Mouse (Mus musculus) hindbrain, embryonic 13.5 days (tissue): ENCODE data around the gene Ddx42. TPM values are rescaled to one million over a fixed set of nuclear protein-coding genes. Genes with fewer than 3 reads are reported as not detected.

Experiments used
- ATAC-seq: fragments of 200-750 bp; cut with Nextera tagmentation; 2 replicates; pipeline ENCODE4 v1.8.0; 2017; ENCODE audit warnings: moderate TSS enrichment; ENCODE audit not compliant: low FRiP score
- H3K27ac ChIP-seq: fragments of 300-500 bp; sonication (generic); 2 replicates; pipeline ENCODE4 v1.5.1; 2015; ENCODE audit warnings: inconsistent platforms, mild to moderate bottlenecking, moderate library complexity
- H3K27me3 ChIP-seq: fragments of 300-500 bp; sonication (generic); 2 replicates; pipeline ENCODE4 v1.6.1; 2015; ENCODE audit warnings: mild to moderate bottlenecking, inconsistent platforms
- H3K36me3 ChIP-seq: fragments of 300-500 bp; sonication (generic); 2 replicates; pipeline ENCODE4 v1.6.1; 2015; ENCODE audit warnings: mild to moderate bottlenecking, inconsistent platforms
- H3K4me1 ChIP-seq: fragments of 300-500 bp; sonication (generic); replicated peaks from 2 replicates; pipeline ENCODE4 v1.6.1; 2015; ENCODE audit warnings: inconsistent platforms
- H3K4me2 ChIP-seq: fragments of 300-500 bp; sonication (generic); 2 replicates; pipeline ENCODE4 v1.6.1; 2015; ENCODE audit warnings: inconsistent platforms, mild to moderate bottlenecking, moderate library complexity
- H3K4me3 ChIP-seq: fragments of 300-500 bp; sonication (generic); 2 replicates; pipeline ENCODE4 v1.5.1; 2015; ENCODE audit warnings: mild to moderate bottlenecking, inconsistent platforms
- H3K9ac ChIP-seq: fragments of 300-500 bp; sonication (generic); 2 replicates; pipeline ENCODE4 v1.6.1; 2015; ENCODE audit warnings: mild to moderate bottlenecking, inconsistent platforms
- H3K9me3 ChIP-seq: fragments of 300-500 bp; sonication (generic); 2 replicates; pipeline ENCODE4 v1.6.1; 2016; ENCODE audit warnings: inconsistent platforms
- WGBS: fragments of 180-500 bp; shearing (Covaris S2); methylation state at CpG from one replicate; pipeline ENCODE4 v1.1.7; 2015; 5-methylcytosine and 5-hydroxymethylcytosine counted together
- polyA plus RNA-seq: library from polyadenylated mRNA; unstranded; fragments of >200 nt; fragmentation: Nextera tagmentation; extraction: Ambion mirVana; gene quantifications from 2 replicates; pipeline ENCODE4 v1.2.1, GENCODE M21; 2015

Ddx42 gene
- polyA plus RNA-seq, 1 experiment from 2014 or later, result 92.0 TPM

DNA sequence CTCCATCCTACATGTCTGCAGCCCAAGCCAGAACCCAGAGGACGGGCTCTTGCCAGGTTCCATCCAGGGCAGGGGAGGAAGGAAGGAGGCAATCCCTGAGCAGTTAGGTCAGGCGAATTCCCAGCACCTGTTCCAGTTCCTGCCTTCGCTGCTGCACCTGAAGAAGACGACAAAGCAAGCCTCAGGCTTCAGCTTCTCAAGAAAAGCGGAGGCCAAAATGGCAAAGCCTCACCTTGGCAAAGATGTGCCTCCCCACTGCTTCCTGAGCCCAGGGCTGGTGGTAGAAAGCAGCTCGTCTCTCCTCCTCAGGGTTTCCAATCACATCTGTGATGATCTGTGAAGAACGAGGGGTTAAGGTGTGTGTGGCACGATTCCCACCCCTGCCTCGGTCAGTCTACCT is 47.2 kb downstream of the Ddx42 start:
- no peaks in the 10 kb centered on the region for H3K27me3 ChIP-seq
- ATAC-seq, result no peak
- H3K4me3 ChIP-seq, result no peak overlapping the region
- no peak overlapping the region for H3K4me2 ChIP-seq
- peaks cover 75% of the 10 kb centered on the region for H3K36me3 ChIP-seq
- H3K9ac ChIP-seq, result no peak overlapping the region
- H3K4me1 ChIP-seq, result peaks cover 24% of the 10 kb centered on the region
- H3K27ac ChIP-seq, result no peak overlapping the region
- WGBS, result 93% methylated on average over 9 of the region's 9 CpGs
- H3K9me3 ChIP-seq, result no peaks in the 10 kb centered on the region

GRCm38 (mm10) chr11:106264988-106265387 is 48.3 kb downstream of the Ddx42 start:
- WGBS, result 95% methylated on average over 15 of the region's 15 CpGs
- H3K4me1 ChIP-seq, result peaks cover 31% of the 10 kb centered on the region
- H3K27me3 ChIP-seq, result no peaks in the 10 kb centered on the region
- no peak overlapping the region for H3K9ac ChIP-seq
- H3K4me3 ChIP-seq, result no peak overlapping the region
- no peak overlapping the region for H3K4me2 ChIP-seq
- no peak for ATAC-seq
- H3K36me3 ChIP-seq, result peaks cover 69% of the 10 kb centered on the region
- no peaks in the 10 kb centered on the region for H3K9me3 ChIP-seq
- no peak overlapping the region for H3K27ac ChIP-seq

DNA sequence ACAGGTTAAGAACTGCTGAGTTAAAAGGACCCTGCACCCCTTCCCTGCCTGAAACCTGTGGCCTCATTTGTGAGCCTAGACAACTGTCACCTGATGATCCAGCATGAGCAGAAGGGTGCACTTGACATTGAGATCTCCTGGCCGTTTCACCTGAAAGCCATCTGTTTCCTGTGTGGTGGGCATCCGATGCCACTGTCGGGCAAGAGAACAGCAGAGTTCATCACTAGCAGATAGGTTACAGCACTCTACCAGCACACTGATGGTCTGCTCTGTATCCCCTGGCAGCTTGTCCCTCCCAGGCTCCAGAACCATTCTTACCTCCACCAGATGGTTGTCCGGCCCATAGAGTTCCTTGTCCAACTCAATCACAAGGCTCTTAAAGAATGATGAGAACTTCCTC is 48.8 kb downstream of the Ddx42 start:
- no peak overlapping the region for H3K9ac ChIP-seq
- peaks cover 36% of the 10 kb centered on the region for H3K4me1 ChIP-seq
- H3K36me3 ChIP-seq, result peaks cover 68% of the 10 kb centered on the region
- no peak overlapping the region for H3K27ac ChIP-seq
- 97% methylated on average over 4 of the region's 4 CpGs for WGBS
- no peak for ATAC-seq
- no peak overlapping the region for H3K4me3 ChIP-seq
- H3K27me3 ChIP-seq, result no peaks in the 10 kb centered on the region
- H3K4me2 ChIP-seq, result no peak overlapping the region
- no peaks in the 10 kb centered on the region for H3K9me3 ChIP-seq

DNA sequence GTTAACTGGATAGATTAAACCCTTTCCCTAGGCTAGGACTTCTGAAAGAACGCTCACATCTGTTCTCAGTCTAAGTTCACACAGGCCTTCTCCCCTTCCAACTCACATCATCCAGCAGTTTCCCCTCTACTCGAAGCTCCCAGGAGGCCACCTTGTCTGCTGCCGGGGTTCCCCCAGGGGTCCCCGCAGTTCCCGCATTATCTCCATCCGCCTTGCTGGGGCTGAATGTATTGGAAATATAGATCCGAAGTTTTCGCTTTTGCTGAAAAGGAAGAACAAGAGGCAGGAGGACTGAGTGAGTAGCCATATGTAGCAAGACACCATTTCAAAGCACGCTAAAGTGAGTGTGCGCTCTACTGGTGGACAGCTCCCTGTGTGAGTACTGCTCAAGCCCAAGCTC is 49.7 kb downstream of the Ddx42 start:
- 92% methylated on average over 10 of the region's 10 CpGs for WGBS

DNA sequence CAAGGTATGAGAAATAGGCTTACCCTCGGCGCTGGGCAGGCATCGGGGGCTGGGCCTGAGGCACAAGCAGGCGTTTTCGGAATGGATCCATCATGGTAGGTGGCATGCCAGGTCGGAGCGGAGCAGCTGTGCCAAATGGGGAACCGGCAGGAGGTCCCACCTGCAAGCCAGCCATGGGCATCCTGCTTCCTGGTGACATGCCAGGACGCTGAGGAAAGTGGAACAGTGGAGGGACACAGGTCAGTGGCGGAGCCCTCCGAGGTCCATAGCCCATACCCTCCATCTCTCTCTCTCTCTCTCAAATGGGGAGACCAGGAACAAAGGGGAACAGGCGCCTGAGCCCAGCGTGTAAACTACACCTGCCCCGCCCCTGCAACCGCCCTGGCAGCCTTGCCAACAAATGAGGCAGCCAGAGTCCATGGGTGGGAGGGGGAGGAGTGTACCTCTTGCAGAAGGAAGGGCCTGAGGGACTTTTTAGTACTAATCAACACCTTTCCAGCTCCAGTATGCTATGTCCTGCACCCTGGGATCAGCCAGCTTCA is 50.7 kb downstream of the Ddx42 start:
- WGBS, result 72% methylated on average over 15 of the region's 15 CpGs
- H3K36me3 ChIP-seq, result peaks cover 50% of the 10 kb centered on the region
- H3K4me2 ChIP-seq, result peak overlapping the region; percentile 37
- H3K27ac ChIP-seq, result peak overlapping the region; percentile 90
- H3K27me3 ChIP-seq, result no peaks in the 10 kb centered on the region
- ATAC-seq, result no peak; the same call in 1 of the 2 replicates
- H3K9me3 ChIP-seq, result no peaks in the 10 kb centered on the region
- H3K4me1 ChIP-seq, result peaks cover 52% of the 10 kb centered on the region
- H3K4me3 ChIP-seq, result 0 out of 2 replicates have a peak overlapping the region, but pooled peaks have one; percentile 11
- H3K9ac ChIP-seq, result peak overlapping the region; percentile 65; the same call in 1 of the 2 replicates

More for the DNA sequence above, 49.7 kb downstream of the Ddx42 start:
- ATAC-seq, result no peak
- no peak overlapping the region for H3K4me3 ChIP-seq
- H3K4me2 ChIP-seq, result no peak overlapping the region
- peaks cover 45% of the 10 kb centered on the region for H3K4me1 ChIP-seq
- no peaks in the 10 kb centered on the region for H3K27me3 ChIP-seq
- peaks cover 59% of the 10 kb centered on the region for H3K36me3 ChIP-seq
- H3K9me3 ChIP-seq, result no peaks in the 10 kb centered on the region
- no peak overlapping the region for H3K9ac ChIP-seq
- no peak overlapping the region for H3K27ac ChIP-seq

DNA sequence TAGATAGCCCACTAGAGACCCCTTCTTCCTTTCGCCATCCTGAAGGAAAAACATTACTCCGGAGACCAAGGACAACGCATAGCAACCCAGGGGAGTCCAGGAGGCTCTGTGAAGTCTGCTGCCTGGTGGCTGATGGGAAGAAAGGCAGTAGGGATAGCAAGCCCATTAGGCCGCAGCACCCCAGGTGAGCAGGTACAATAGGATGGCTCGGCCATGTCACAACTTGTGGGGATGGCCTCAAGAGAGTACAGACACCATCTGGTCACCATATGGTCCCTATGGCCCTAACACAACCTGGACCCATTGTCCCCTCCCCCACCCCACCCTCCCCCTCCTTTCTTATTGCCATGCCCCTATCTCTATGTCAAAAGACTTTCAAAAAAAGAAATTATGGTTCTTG is 51.1 kb downstream of the Ddx42 start:
- H3K4me2 ChIP-seq, result peak overlapping the region; percentile 37
- H3K4me3 ChIP-seq, result no peak overlapping the region; the same call in 1 of the 2 replicates
- peaks cover 52% of the 10 kb centered on the region for H3K4me1 ChIP-seq
- no peaks in the 10 kb centered on the region for H3K27me3 ChIP-seq
- WGBS, result 48% methylated on average over 5 of the region's 5 CpGs
- peak overlapping the region; percentile 65; the same call in 1 of the 2 replicates for H3K9ac ChIP-seq
- H3K36me3 ChIP-seq, result peaks cover 45% of the 10 kb centered on the region
- peak overlapping the region; percentile 90 for H3K27ac ChIP-seq
- no peaks in the 10 kb centered on the region for H3K9me3 ChIP-seq
- ATAC-seq, result no peak

GRCm38 (mm10) chr11:106268326-106269059 is 51.8 kb downstream of the Ddx42 start:
- 46% methylated on average over 8 of the region's 8 CpGs for WGBS
- Histone ChIP-seq H3K36me3 (peaks cover 39% of the 10 kb centered on the region), H3K27me3 (no peaks in the 10 kb centered on the region), H3K4me1 (peaks cover 57% of the 10 kb centered on the region), H3K27ac (peak overlapping the region; percentile 90), H3K4me3 (peak overlapping the region; percentile 7), H3K9me3 (no peaks in the 10 kb centered on the region), H3K4me2 (peak overlapping the region; percentile 37), H3K9ac (peak overlapping the region; percentile 65)
- ATAC-seq, result no peak

GRCm38 (mm10) chr11:106269060-106269431 is 52.3 kb downstream of the Ddx42 start:
- Histone ChIP-seq H3K27me3 (no peaks in the 10 kb centered on the region), H3K4me3 (peak overlapping the region; percentile 7), H3K4me2 (peak overlapping the region; percentile 37), H3K4me1 (peaks cover 61% of the 10 kb centered on the region), H3K36me3 (peaks cover 33% of the 10 kb centered on the region), H3K9me3 (no peaks in the 10 kb centered on the region), H3K9ac (peak overlapping the region; percentile 65), H3K27ac (peak overlapping the region; percentile 90)
- ATAC-seq, result no peak
- WGBS, result 30% methylated on average over 3 of the region's 3 CpGs

- Histone ChIP-seq H3K4me1 (peaks cover 67% of the 10 kb centered on the region), H3K36me3 (peaks cover 11% of the 10 kb centered on the region), H3K27me3 (no peaks in the 10 kb centered on the region), H3K4me2 (peak overlapping the region; percentile 83), H3K9ac (peak overlapping the region; percentile 97), H3K9me3 (no peaks in the 10 kb centered on the region), H3K27ac (peak overlapping the region; percentile 93), H3K4me3 (peak overlapping the region; percentile 98)
- WGBS, result 46% methylated on average over 5 of the region's 5 CpGs
- no peak for ATAC-seq
Measured at GRCm38 (mm10) chr11:106271131-106271793, 54.5 kb downstream of the Ddx42 start.

- Histone ChIP-seq H3K27me3 (no peaks in the 10 kb centered on the region), H3K4me2 (peak overlapping the region; percentile 83), H3K9ac (peak overlapping the region; percentile 97), H3K36me3 (peaks cover 4% of the 10 kb centered on the region), H3K4me3 (peak overlapping the region; percentile 98), H3K27ac (peak overlapping the region; percentile 93), H3K4me1 (peaks cover 64% of the 10 kb centered on the region), H3K9me3 (no peaks in the 10 kb centered on the region)
- peak; percentile 39 for ATAC-seq
- 3% methylated on average over 28 of the region's 41 CpGs for WGBS
Measured at GRCm38 (mm10) chr11:106271794-106272643, 55.3 kb downstream of the Ddx42 start.

DNA sequence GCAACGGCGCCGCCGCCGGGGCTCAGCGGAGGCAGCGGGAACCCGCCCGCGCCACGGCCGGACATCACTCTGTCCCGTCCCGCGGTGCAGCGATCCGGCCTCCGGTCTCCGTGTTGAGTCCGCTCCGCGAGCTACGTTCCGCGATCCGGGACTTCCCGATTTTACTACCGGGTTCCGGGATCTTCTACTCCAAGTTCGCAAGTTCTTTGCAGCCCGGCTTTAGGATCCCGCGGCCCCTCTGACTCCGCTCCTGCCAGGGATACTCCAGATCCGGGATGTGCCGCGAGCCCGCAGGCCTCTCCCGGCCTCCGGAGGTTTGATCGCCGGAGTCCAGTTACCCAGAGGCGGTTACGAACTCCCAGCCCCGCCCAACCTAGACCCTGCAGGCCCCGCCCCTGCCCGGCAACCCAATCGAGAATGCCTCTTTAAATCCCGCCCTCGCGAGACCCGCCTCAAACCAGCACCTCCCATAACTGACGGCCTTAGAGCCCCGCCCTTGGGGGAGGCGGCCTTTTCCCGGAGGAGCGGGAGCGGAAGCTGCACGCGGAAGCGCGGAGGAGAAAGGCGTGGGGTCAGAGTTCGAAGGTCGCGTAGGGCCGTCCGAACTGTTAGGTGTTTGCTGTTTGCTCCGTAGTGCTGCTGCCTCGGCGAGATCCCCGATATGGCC is 56.1 kb downstream of the Ddx42 start, which contains the start of gene Smarcd2:
Gene Smarcd2, minus strand, starts transcription at position 329 of the 667 bp plus-strand sequence.
- WGBS, result under 1% methylated on average over 71 of the region's 72 CpGs
- no peaks in the 10 kb centered on the region for H3K36me3 ChIP-seq
- ATAC-seq, result peak; percentile 93
- H3K27me3 ChIP-seq, result no peaks in the 10 kb centered on the region
- no peaks in the 10 kb centered on the region for H3K9me3 ChIP-seq
- peak within 1 kb of the TSS; percentile 83 for H3K4me2 ChIP-seq
- peak within 1 kb of the TSS; percentile 97 for H3K9ac ChIP-seq
- peaks cover 57% of the 10 kb centered on the region for H3K4me1 ChIP-seq
- H3K4me3 ChIP-seq, result peak within 1 kb of the TSS; percentile 98
- H3K27ac ChIP-seq, result peak within 1 kb of the TSS; percentile 93
